Mouse (Mus musculus) spleen, postnatal 0 days (tissue): ENCODE measurements around the gene Gclm. TPM values are rescaled to one million over a fixed set of nuclear protein-coding genes. Genes with fewer than 3 reads are reported as not detected.

Experiments used
- microRNA counts: library from miRNA; unstranded; fragments of <30 nt; microRNA quantifications from one replicate; lab custom pipeline; 2015
- polyA plus RNA-seq: library from polyadenylated mRNA; unstranded; fragments of >200 nt; fragmentation: Nextera tagmentation; extraction: Ambion mirVana; gene quantifications from 2 replicates; pipeline ENCODE4 v1.2.1, GENCODE M21; 2015

Gene Gclm
- 363 and 433 TPM in 2 replicates for polyA plus RNA-seq

DNA sequence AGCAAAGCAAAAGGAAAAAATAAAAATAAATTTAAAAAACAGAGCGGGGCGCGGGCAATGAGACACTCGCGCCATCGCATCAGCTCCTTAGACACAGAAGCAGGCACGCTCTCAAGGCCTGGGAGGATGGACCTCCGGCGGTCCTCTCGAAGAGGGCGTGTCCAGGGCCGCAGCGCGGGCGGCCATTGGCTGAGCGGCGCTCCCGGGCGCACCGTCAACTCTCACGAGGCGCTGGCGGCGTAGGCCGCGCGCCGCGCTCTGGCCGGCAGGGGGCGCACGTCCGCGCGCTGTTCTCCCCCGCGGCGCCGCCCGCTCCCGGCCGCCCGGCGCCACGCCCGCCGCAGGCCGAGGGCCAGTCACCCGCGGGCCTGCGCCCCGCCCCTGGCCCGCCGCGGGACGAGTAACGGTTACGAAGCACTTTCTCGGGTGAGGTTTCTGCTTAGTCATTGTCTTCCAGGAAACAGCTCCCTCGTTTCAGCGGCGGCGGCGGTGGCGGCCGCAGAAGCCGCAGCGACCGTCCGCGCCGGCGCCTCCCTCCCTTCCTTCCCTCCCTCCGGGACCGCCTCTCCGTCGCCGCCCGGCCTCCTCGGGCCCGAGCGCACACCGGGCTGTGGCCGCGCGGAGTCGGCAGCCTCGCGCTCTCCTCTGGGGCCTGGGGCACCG is at the start of gene Gclm:
TSS of gene Gclm (plus strand) at position 343 of the 663 bp plus-strand sequence.

DNA sequence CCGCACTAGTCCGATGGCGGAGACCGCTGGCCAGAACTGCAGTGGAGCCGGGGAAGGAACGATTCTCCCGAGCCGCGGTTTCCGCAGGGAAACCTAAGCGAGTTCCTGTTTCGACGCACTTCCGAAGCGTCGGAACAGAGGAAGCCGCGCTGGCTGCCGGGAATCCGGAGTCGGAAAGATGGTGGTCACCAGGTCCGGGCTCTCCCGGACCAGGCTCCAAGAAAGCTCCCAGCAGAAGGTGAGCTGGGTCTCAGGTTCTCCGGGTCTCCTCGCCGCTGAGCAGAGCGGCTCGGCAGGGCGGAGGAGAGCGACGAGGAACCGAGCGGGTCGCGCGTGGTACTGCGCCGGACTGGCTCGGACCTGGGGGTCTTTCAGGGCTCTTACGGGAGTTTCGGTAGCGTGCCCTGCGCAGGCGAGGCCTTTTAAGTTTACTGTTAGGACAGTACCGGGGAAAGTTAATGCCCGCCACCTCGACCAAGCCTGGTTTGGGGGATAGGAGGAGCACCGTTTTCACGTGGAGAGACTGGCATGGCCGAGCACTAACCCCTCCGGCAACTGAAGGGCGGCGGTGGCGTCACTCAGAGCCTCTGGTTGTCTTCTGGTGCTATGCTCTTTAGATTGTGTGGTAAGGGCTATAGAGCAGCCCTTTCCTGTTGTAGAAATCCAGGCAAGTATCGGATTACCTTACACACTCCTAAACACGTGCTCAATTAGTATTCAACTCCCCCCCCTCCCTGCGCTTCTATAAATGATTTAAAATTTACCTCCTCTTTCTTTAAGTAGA is 29.1 kb downstream of the Gclm start, which contains the start of gene Dnttip2:
TSS of gene Dnttip2 (plus strand) at position 148 of the 784 bp plus-strand sequence.

GRCm38 (mm10) chr3:122293954-122294850 is 48.8 kb downstream of the Gclm start, which contains the start of gene Bcar3:
Gene Bcar3 (plus strand): TSS chr3:122294136.

MicroRNAs within 50 kb of the gene (microRNA counts, 519-probe panel; counts per million panel counts)
- 88.3 counts per million for microRNA mmu-miR-760 (lab: Ali Mortazavi, UCI)

Other genes with a start within 250 kb of the Gclm start
- gene Abca4, start 201.1 kb upstream of the Gclm start, polyA plus RNA-seq = 0.51 and 0.78 TPM in 2 replicates
- gene Dnttip2, start 28.8 kb downstream of the Gclm start, polyA plus RNA-seq = 40.7 and 44.1 TPM in 2 replicates
- gene Bcar3, start 48.6 kb downstream of the Gclm start, polyA plus RNA-seq = 3.2 and 3.6 TPM in 2 replicates